Mouse (Mus musculus): Measurements from ENCODE around the gene Alms1.
"Not testable (repeated sequence)": the region's sequence is repeated elsewhere in the genome, so short reads cannot be mapped to it uniquely, and the experiment has no call there.

The Alms1 gene

GRCm38 (mm10) chr6:85713105-85713504 is 125.8 kb downstream of the Alms1 start, which contains the start of gene Nat8f7:
Gene Nat8f7 (minus strand): TSS chr6:85713205.
- in situ Hi-C loops (cut with MseI, MboI): not testable (repeated sequence)

Data from mouse trophoblast stem cell (cell line).